Mouse (Mus musculus) testis, adult 2 months (tissue): ENCODE data around the gene Grhpr.
"Not testable (repeated sequence)": the region's sequence is repeated elsewhere in the genome, so short reads cannot be mapped to it uniquely, and the experiment has no call there.

Source experiments
- CTCF ChIP-seq: fragments of 200-500 bp; IDR thresholded peaks from 2 replicates; pipeline ENCODE4 v1.5.1; 2012; ENCODE audit warnings: low read depth, mild to moderate bottlenecking, inconsistent platforms, low read length, moderate library complexity; ENCODE audit not compliant: control insufficient read depth, insufficient read depth, insufficient replicate concordance
- POLR2A ChIP-seq: fragments of 200-500 bp; IDR thresholded peaks from 2 replicates; pipeline ENCODE4 v1.6.1; 2012; ENCODE audit warnings: low read depth, mild to moderate bottlenecking, inconsistent platforms, low read length, moderate library complexity; ENCODE audit not compliant: control insufficient read depth

GRCm38 (mm10) chr4:44992330-44992729 is 11.1 kb downstream of the Grhpr start:
- TF ChIP-seq POLR2A, CTCF: not testable (repeated sequence)
